Mouse (Mus musculus) MEL-GATA-1-ER (cell line): ENCODE measurements around the gene Tha1.
"Not testable (repeated sequence)": the region's sequence is repeated elsewhere in the genome, so short reads cannot be mapped to it uniquely, and the experiment has no call there.

Experiments
- DNase-seq: peaks from one replicate; pipeline ENCODE4 v3.0.0-alpha.2; 2012; ENCODE audit warnings: low read depth; ENCODE audit errors: extremely low read depth

The Tha1 gene

DNA sequence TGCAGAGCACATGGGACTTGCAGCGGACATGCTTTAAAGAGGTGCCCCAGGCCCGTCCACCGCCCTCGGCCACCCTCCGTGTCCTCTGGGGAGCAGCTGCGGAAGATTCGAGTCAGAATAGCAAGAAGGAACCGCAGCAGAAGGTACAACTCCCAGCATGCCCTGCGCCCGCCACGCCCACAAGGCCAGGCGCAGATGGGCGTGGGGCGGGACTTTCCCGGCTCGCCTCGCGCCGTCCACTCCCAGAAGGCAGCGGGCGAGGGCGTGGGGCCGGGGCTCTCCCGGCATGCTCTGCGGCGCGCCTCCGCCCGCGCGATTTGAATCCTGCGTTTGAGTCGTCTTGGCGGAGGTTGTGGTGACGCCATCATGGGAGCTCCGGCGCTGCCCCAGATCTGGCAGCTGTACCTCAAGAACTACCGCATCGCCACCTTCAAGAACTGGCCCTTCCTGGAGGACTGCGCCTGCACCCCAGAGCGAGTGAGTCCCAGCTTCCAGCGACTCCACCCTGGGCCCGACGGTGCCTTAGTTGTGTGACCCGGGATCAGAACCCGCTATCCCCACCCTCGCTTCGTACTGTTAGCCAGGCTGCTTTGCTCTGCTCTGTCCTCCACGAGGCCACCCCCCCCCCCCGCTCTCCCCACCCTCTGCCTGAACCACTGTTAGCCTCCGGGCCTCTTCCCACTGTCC, 24.2 kb downstream of the Tha1 start, which contains the start of gene Birc5:
Gene Birc5 (plus strand): TSS at position 267 of the 687 bp plus-strand sequence.
- DNase-seq = peak; percentile 83

- DNase-seq = no peak
Observed at GRCm38 (mm10) chr11:117848271-117848984, 24.9 kb downstream of the Tha1 start.

DNA sequence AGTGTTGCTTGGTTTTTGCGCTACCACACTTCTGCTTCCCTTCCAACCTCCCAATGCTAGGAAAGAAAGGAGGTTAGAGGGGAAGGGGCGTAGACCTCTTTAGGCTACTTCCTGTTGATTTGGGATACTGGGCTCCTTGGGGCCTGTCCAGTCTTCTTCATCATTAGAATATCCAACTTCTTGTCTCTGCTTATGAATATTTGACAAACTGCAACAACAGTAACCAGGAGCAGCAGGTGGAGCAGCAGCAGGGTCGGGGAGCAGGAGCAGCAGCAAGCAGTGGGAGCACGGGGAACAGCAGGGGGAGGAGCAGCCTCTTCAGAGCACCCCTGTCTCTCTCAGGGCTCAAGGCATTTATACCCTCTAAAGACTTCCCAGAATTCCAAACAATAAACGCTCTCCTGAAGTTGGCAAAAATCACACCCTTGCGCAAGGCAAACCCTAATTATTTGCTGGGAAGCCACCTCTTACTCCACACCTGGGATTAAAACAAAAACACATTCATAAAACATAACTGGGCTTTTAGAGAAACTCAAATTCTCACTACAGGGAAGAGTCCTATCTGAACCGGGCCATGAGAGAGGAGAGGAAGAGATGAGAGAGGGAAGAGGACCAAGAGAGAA, 25.6 kb downstream of the Tha1 start:
- DNase-seq = no peak

GRCm38 (mm10) chr11:117846640-117847039, 26.6 kb downstream of the Tha1 start:
- DNase-seq = no peak

- no peak for DNase-seq
Observed at GRCm38 (mm10) chr11:117845651-117846050, 27.6 kb downstream of the Tha1 start.

- DNase-seq = no peak
Observed at GRCm38 (mm10) chr11:117844997-117845396, 28.3 kb downstream of the Tha1 start.

GRCm38 (mm10) chr11:117843434-117843833, 29.8 kb downstream of the Tha1 start:
- no peak for DNase-seq

DNA sequence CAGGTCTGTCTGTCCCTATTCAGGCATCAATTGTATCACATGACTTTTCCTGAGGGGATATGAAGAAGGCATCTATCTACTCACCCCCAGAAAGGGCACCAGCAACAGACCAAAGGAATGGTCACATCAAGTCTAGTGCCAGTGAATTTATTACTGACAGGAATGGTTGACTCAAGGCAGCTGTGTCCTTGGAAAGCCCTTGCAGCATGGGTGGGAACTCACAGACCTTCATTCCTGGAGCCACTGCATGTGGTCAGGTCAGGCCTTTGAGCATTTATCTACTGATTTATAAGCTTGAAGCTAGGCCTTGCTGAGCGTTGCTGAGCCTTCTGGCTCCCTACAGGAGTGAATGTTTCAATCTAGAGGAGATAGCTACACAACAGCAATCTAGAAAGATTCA, 32.4 kb downstream of the Tha1 start:
- no peak for DNase-seq

DNA sequence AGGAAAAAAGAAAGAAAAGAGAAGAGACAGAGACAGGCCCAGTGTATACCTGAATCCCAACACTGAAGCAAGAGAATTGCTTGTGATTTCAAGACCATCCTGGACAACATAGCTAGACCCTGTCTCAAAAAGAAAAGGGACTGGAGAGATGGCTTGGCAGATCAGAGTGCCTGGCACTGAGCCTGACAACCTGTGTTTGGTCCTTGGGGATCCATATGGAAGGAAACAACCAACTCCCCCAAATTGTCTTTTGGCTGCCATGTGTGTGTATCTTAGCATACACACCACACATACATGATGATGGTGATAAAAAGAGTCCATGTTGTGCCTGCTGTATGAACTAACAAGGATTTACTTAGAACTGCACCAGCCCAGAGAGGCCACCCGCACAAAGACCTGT, 34.3 kb downstream of the Tha1 start:
- no peak for DNase-seq

DNA sequence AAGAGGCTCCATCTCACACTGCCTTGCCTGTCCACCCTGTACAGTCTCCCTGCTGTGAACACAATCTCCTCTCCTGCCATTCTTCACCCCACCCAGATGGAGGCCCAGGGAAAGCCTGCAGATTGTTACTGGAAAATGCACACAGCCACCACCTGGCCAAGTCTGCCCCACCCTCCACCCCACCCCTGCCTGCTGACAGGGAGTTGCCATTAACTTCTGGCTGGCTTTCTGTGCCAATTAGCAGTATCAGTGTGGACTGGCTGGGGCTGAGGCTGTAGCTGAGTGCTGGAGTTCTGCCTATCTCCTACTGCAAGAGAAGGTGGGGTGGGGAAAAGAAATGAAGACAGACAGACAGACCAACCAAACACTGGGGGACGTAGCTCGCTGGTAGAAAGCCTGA, 34.7 kb downstream of the Tha1 start:
- peak; percentile 51 for DNase-seq

- DNase-seq = peak; percentile 54
Observed at GRCm38 (mm10) chr11:117836306-117836705, 37.0 kb downstream of the Tha1 start.

GRCm38 (mm10) chr11:117834086-117834485, 39.2 kb downstream of the Tha1 start:
- no peak for DNase-seq

- not testable (repeated sequence) for DNase-seq
Observed at GRCm38 (mm10) chr11:117833509-117833908, 39.8 kb downstream of the Tha1 start.

DNA sequence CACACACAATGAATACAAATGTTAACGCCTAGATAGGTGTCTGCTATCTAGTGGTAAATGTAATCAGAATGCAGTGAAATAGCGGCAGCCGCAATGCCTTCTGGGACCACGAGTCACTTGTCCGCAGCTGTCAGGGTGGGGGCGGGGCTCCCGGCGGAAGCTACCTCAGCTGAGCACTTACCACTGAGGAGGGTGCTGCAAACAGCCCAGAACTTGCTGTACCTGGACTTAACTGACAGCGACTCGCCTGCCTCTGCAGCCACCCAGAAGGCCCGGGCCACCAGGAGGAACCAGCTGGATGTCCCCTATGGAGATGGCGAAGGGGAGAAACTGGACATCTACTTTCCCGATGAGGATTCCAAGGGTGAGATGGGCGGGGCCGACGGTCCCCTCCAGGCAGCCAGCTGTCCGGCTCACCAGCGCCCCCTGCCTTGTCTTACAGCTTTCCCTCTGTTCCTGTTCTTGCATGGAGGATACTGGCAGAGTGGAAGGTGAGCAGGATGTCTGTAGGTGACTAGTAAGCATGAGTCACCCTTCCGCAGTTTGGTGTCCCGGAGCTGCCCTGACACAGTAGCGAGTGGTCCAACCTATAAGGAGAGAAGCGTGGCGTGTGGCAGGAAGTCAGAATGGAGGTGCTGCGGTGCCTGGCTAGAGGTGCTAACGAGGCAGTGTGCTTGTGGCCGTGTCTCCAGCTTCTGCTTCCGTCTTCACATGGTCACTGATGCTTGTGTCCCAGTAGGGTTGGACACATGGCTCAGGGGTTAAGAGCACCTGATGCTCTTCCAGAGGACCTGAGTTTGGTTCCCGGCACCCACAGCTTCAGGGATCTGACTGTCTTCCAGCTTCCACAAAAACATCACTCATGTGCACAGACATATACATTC, 41.0 kb downstream of the Tha1 start:
- DNase-seq = peak; percentile 79

- DNase-seq = peak; percentile 50
Observed at GRCm38 (mm10) chr11:117830401-117830800, 42.9 kb downstream of the Tha1 start.

GRCm38 (mm10) chr11:117829671-117830215, 43.5 kb downstream of the Tha1 start:
- no peak for DNase-seq

GRCm38 (mm10) chr11:117828888-117829604, 44.2 kb downstream of the Tha1 start:
- peak; percentile 83 for DNase-seq

- DNase-seq = no peak
Observed at GRCm38 (mm10) chr11:117828149-117828887, 45.0 kb downstream of the Tha1 start.

DNA sequence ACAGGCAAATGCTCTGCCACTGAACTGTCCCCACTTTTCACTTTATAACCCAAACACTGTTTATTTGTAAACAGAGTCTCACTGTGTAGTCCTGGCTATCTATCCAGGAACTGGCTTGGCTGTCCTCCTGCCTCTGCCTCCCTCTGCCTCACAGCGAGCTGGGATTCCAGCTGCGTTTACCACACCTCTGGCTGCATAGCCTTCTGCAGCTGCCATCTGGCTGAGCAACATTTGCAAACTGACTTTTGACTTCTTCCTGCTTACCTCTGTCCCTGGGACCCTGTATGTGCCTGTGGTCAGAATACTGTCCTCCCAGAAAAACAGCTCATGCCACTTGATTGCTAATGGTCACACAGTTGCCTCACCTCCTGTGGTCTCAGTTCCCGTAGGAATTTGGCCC, 45.9 kb downstream of the Tha1 start:
- DNase-seq = no peak

- no peak for DNase-seq
Observed at GRCm38 (mm10) chr11:117826916-117827315, 46.4 kb downstream of the Tha1 start.
